In genomic region chr2:64887098-64887757, GRCm38 (mm10) we compare ENCODE assay signal across 14 mouse cellular contexts.
A peak's percentile ranks its signal among the peaks of the same experiment; 100 is the strongest.
DNase-seq lines count a peak whose midpoint lies in the region; ATAC-seq and TF ChIP-seq lines count a peak whose summit lies in the region.
"Had no signal": no experiment of that assay in that cellular context is flagged by ENCODE, and none has a peak within 500 bp of the region (broad histone marks: within the 10 kb centered on the region; RNA-seq: fewer than 3 reads in every experiment).

No protein-coding gene starts in this region.

- no peak overlapping the region for H3K4me2 ChIP-seq in embryonic facial prominence, embryonic 11.5 days (ENCODE audit: low read depth, low read length)
- no peak overlapping the region for H3K4me2 ChIP-seq in midbrain, embryonic 12.5 days (replicated peaks)
- H3K4me2 ChIP-seq: intestine, embryonic 15.5 days had no signal

- no peak overlapping the region for H3K4me3 ChIP-seq in embryonic facial prominence, embryonic 11.5 days (ENCODE audit: low read depth, low read length)
- H3K4me3 ChIP-seq in midbrain, embryonic 12.5 days: no peak overlapping the region
- H3K4me3 ChIP-seq in lung, adult 2 months (replicated peaks; ENCODE audit: extremely low read depth, low read depth, low read length): no peak overlapping the region
- H3K4me3 ChIP-seq: erythroblast, embryonic 14.5 days; intestine, embryonic 15.5 days had no signal

- no peaks in the 10 kb centered on the region for H3K27me3 ChIP-seq in embryonic facial prominence, embryonic 11.5 days (ENCODE audit: control insufficient read depth, insufficient read depth, low read length)
- H3K27me3 ChIP-seq in midbrain, embryonic 12.5 days: no peaks in the 10 kb centered on the region
- H3K27me3 ChIP-seq: intestine, embryonic 15.5 days had no signal

- H3K9me3 ChIP-seq in embryonic facial prominence, embryonic 11.5 days (replicated peaks; ENCODE audit: control insufficient read depth, low read length): no peaks in the 10 kb centered on the region
- H3K9me3 ChIP-seq in midbrain, embryonic 12.5 days: no peaks in the 10 kb centered on the region
- H3K9me3 ChIP-seq: G1E; intestine, embryonic 15.5 days had no signal

- no peaks in the 10 kb centered on the region for H3K4me1 ChIP-seq in embryonic facial prominence, embryonic 11.5 days (ENCODE audit: control insufficient read depth, insufficient read depth, low read length)
- H3K4me1 ChIP-seq in midbrain, embryonic 12.5 days: peaks cover 18% of the 10 kb centered on the region
- no peaks in the 10 kb centered on the region for H3K4me1 ChIP-seq in lung, adult 2 months (ENCODE audit: control insufficient read depth, insufficient read depth, low read length)
- H3K4me1 ChIP-seq: intestine, embryonic 15.5 days had no signal

- H3K9ac ChIP-seq in embryonic facial prominence, embryonic 11.5 days (replicated peaks; ENCODE audit: low read length): no peak overlapping the region
- H3K9ac ChIP-seq in midbrain, embryonic 12.5 days (replicated peaks): no peak overlapping the region
- H3K9ac ChIP-seq: intestine, embryonic 15.5 days; liver, embryonic 14.5 days had no signal

- WGBS in embryonic facial prominence, embryonic 11.5 days: 22% methylated on average over 6 of the region's 6 CpGs
- WGBS in midbrain, embryonic 12.5 days: 15% methylated on average over 6 of the region's 6 CpGs
- WGBS in lung, adult 2 months: 51% methylated on average over 6 of the region's 6 CpGs

- H3K27ac ChIP-seq in embryonic facial prominence, embryonic 11.5 days (replicated peaks; ENCODE audit: low read depth, low read length): no peak overlapping the region
- H3K27ac ChIP-seq in midbrain, embryonic 12.5 days (replicated peaks): 0 out of 2 replicates have a peak overlapping the region, but pooled peaks have one; percentile 20
- H3K27ac ChIP-seq: intestine, embryonic 15.5 days; liver, embryonic 14.5 days; macrophage had no signal

- DNase-seq in gastrocnemius, adult 18-20 months (ENCODE audit: low spot score): peak; percentile 3
- no peak for DNase-seq in gastrocnemius, postnatal 10 days
- peak; percentile 17 for DNase-seq in Muller cell, postnatal 12 days (ENCODE audit: inconsistent ontology term)
- DNase-seq in embryonic facial prominence, embryonic 11.5 days (ENCODE audit: low spot score): peak; percentile 55
- DNase-seq in thymus, postnatal 36 days: no peak
- DNase-seq in lung, adult 2 months: no peak
- DNase-seq: cerebellum, adult 18-20 months had no signal

- no peaks in the 10 kb centered on the region for H3K36me3 ChIP-seq in embryonic facial prominence, embryonic 11.5 days (replicated peaks; ENCODE audit: control insufficient read depth, insufficient read depth, low read depth, low read length)
- H3K36me3 ChIP-seq in midbrain, embryonic 12.5 days: no peaks in the 10 kb centered on the region
- H3K36me3 ChIP-seq: G1E; intestine, embryonic 15.5 days had no signal

- TF ChIP-seq CTCF in lung, adult 2 months (IDR thresholded peaks at IDR 0.05; ENCODE audit: insufficient read depth, low read length): no peak

- no peak for ATAC-seq in embryonic facial prominence, embryonic 11.5 days (replicated peaks; ENCODE audit: insufficient number of reproducible peaks, low FRiP score, low TSS enrichment, low read depth)
- ATAC-seq in midbrain, embryonic 12.5 days (ENCODE audit: low FRiP score, low read depth): peak; percentile 84
- no peak for ATAC-seq in CD4-positive, CD25-positive, alpha-beta regulatory T cell, adult 4 months
- ATAC-seq: intestine, embryonic 15.5 days had no signal

- TF ChIP-seq POLR2A in lung, adult 2 months (IDR thresholded peaks at IDR 0.05; ENCODE audit: borderline replicate concordance, extremely low read depth, low read depth, low read length): no peak

Comparison
In these comparisons a context has a peak if more than half of its experiments do, and no peak if none do; other contexts are left out.
1. DNase-seq: peak in gastrocnemius, adult 18-20 months (single experiment), Muller cell, postnatal 12 days (single experiment) and embryonic facial prominence, embryonic 11.5 days (single experiment); none in gastrocnemius, postnatal 10 days (single experiment), thymus, postnatal 36 days (0 of 2) and lung, adult 2 months (single experiment).